Mouse (Mus musculus) fibroblast of lung, adult 2 months (primary cell): ENCODE results near the gene G430095P16Rik.
A peak's percentile ranks its signal among the peaks of the same experiment; 100 is the strongest.

ENCODE experiments used
- DNase-seq: peaks from one replicate; pipeline ENCODE4 v3.0.0-alpha.2; 2011; ENCODE audit warnings: low read depth

G430095P16Rik gene

GRCm38 (mm10) chr8:84724683-84725082 lies 1.9 kb downstream of the G430095P16Rik start:
- DNase-seq, result no peak

- no peak for DNase-seq
Observed at GRCm38 (mm10) chr8:84725246-84725940, 2.6 kb downstream of the G430095P16Rik start.

GRCm38 (mm10) chr8:84725941-84726259 lies 3.1 kb downstream of the G430095P16Rik start:
- DNase-seq, result peak; percentile 90

GRCm38 (mm10) chr8:84728474-84728873 lies 5.7 kb downstream of the G430095P16Rik start:
- no peak for DNase-seq

GRCm38 (mm10) chr8:84729921-84730362 lies 7.1 kb downstream of the G430095P16Rik start:
- DNase-seq, result no peak

- DNase-seq, result no peak
Observed at GRCm38 (mm10) chr8:84730541-84731370, 7.9 kb downstream of the G430095P16Rik start.

GRCm38 (mm10) chr8:84731371-84732177 lies 8.8 kb downstream of the G430095P16Rik start:
- DNase-seq, result no peak

GRCm38 (mm10) chr8:84732545-84732944 lies 9.7 kb downstream of the G430095P16Rik start:
- DNase-seq, result no peak

GRCm38 (mm10) chr8:84732996-84733395 lies 10.2 kb downstream of the G430095P16Rik start:
- no peak for DNase-seq

- no peak for DNase-seq
Observed at GRCm38 (mm10) chr8:84733959-84734358, 11.2 kb downstream of the G430095P16Rik start.

- DNase-seq, result no peak
Observed at GRCm38 (mm10) chr8:84734680-84735079, 11.9 kb downstream of the G430095P16Rik start.

- DNase-seq, result no peak
Observed at GRCm38 (mm10) chr8:84735597-84735996, 12.8 kb downstream of the G430095P16Rik start.

- DNase-seq, result no peak
Observed at GRCm38 (mm10) chr8:84736521-84736920, 13.7 kb downstream of the G430095P16Rik start.

GRCm38 (mm10) chr8:84737608-84738007 lies 14.8 kb downstream of the G430095P16Rik start:
- peak; percentile 90 for DNase-seq

GRCm38 (mm10) chr8:84738266-84738665 lies 15.5 kb downstream of the G430095P16Rik start:
- DNase-seq, result no peak

GRCm38 (mm10) chr8:84738715-84739400 lies 16.1 kb downstream of the G430095P16Rik start:
- DNase-seq, result no peak

- no peak for DNase-seq
Observed at GRCm38 (mm10) chr8:84739401-84739742, 16.6 kb downstream of the G430095P16Rik start.

GRCm38 (mm10) chr8:84740895-84741843 lies 18.4 kb downstream of the G430095P16Rik start:
- no peak for DNase-seq

GRCm38 (mm10) chr8:84742171-84743053 lies 19.6 kb downstream of the G430095P16Rik start:
- peak; percentile 95 for DNase-seq

GRCm38 (mm10) chr8:84743054-84743415 lies 20.2 kb downstream of the G430095P16Rik start:
- DNase-seq, result no peak
